In the genomic region with DNA sequence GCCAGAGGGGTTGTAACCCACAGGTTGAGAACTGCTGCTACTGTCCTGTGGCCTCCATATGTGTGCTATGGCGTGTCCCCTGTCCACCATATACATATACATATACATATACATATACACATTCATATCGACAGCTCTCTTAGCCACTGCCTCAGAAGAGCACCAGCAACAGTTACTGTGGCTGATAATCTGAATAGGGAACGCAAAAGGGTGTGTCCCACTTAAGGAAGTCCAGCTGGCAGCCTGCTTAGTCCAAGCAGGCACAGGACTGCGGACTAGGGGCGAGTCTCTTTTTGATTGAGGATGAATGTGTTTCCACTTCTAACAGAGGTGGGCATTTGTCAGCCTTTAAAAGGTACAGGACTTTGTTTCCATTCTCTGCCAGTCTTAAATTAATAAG, we compare ENCODE assay signal across 22 mouse cellular contexts. TPM values are rescaled to one million over a fixed set of nuclear protein-coding genes. Genes with fewer than 3 reads are reported as not detected.
A peak's percentile ranks its signal among the peaks of the same experiment; 100 is the strongest.
DNase-seq lines count a peak whose midpoint lies in the region; ATAC-seq and TF ChIP-seq lines count a peak whose summit lies in the region.
"Had no signal": no experiment of that assay in that cellular context is flagged by ENCODE, and none has a peak within 500 bp of the region (broad histone marks: within the 10 kb centered on the region; RNA-seq: fewer than 3 reads in every experiment).

No protein-coding gene starts in this region.

- no peaks in the 10 kb centered on the region for H3K79me2 ChIP-seq in heart, adult 2 months (replicated peaks; ENCODE audit: control insufficient read depth, insufficient read depth, low read length)

- H3K27me3 ChIP-seq in heart, adult 2 months (ENCODE audit: control insufficient read depth, insufficient read depth, low read length): no peaks in the 10 kb centered on the region
- H3K27me3 ChIP-seq in heart, embryonic 11.5 days (ENCODE audit: control insufficient read depth, insufficient read depth, low read length): no peaks in the 10 kb centered on the region
- H3K27me3 ChIP-seq in liver, embryonic 14.5 days (ENCODE audit: control insufficient read depth, insufficient read depth, low read length): no peaks in the 10 kb centered on the region
- H3K27me3 ChIP-seq: embryonic facial prominence, embryonic 13.5 days; forebrain, embryonic 15.5 days; heart, embryonic 13.5 days; midbrain, embryonic 13.5 days had no signal

- TF ChIP-seq CTCF in heart, adult 2 months (IDR thresholded peaks at IDR 0.05): no peak
- no peak for TF ChIP-seq CTCF in liver, embryonic 14.5 days (IDR thresholded peaks at IDR 0.05; ENCODE audit: low read depth)

- peak overlapping the region; percentile 57 for H3K27ac ChIP-seq in heart, adult 2 months
- H3K27ac ChIP-seq in heart, embryonic 11.5 days (ENCODE audit: low read depth, low read length): no peak overlapping the region
- H3K27ac ChIP-seq in liver, embryonic 14.5 days: peak overlapping the region; percentile 83
- H3K27ac ChIP-seq: embryonic facial prominence, embryonic 13.5 days; forebrain, embryonic 15.5 days; heart, embryonic 13.5 days; hindbrain, postnatal 0 days; left cerebral cortex, adult 2 months; midbrain, embryonic 13.5 days had no signal

- no peak for TF ChIP-seq EP300 in heart, adult 2 months (IDR thresholded peaks at IDR 0.05; ENCODE audit: insufficient read depth, low read depth, low read length)
- TF ChIP-seq EP300 in liver, embryonic 14.5 days (IDR thresholded peaks at IDR 0.05; ENCODE audit: low read depth): no peak

- ATAC-seq in heart, embryonic 11.5 days (replicated peaks; ENCODE audit: insufficient number of reproducible peaks, low FRiP score, low TSS enrichment): no peak
- ATAC-seq in erythroblast, adult 5-6 weeks (replicated peaks; ENCODE audit: low FRiP score, poor library complexity, severe bottlenecking): peak; percentile 76
- ATAC-seq in liver, embryonic 14.5 days (ENCODE audit: insufficient read depth): peak; percentile 51
- ATAC-seq: forebrain, embryonic 15.5 days; hindbrain, postnatal 0 days; lung, postnatal 0 days; midbrain, embryonic 13.5 days had no signal

- no peaks in the 10 kb centered on the region for H3K9me3 ChIP-seq in heart, embryonic 11.5 days (replicated peaks; ENCODE audit: control insufficient read depth, low read length)
- H3K9me3 ChIP-seq in liver, embryonic 14.5 days (ENCODE audit: control insufficient read depth, low read length): no peaks in the 10 kb centered on the region
- H3K9me3 ChIP-seq: embryonic facial prominence, embryonic 13.5 days; forebrain, embryonic 15.5 days; heart, embryonic 13.5 days; midbrain, embryonic 13.5 days had no signal

- TF ChIP-seq POLR2A in heart, adult 2 months (IDR thresholded peaks at IDR 0.05; ENCODE audit: insufficient read depth, low read depth, low read length): no peak

- no peak for DNase-seq in heart, adult 2 months
- DNase-seq in liver, embryonic 14.5 days (ENCODE audit: low read depth in 3 of 3, low spot score in 3 of 3): peak in 1 of 3 experiments; percentile 51
- DNase-seq in left cerebral cortex, adult 8-10 months (ENCODE audit: low spot score in 2 of 2): no peak
- no peak for DNase-seq in frontal cortex, postnatal 14 days (ENCODE audit: low spot score in 2 of 2)
- no peak for DNase-seq in cerebellum, postnatal 25 days
- DNase-seq: cerebellum, adult 2 months; cerebellum, postnatal 36 days; embryo, embryonic 11 days; heart, postnatal 14 days; kidney, adult 11 months; kidney, postnatal 4 days; left cerebral cortex, postnatal 4 days; right cerebral cortex, postnatal 14 days had no signal

- H3K36me3 ChIP-seq in heart, adult 2 months (ENCODE audit: control insufficient read depth, insufficient read depth, low read length): peaks cover 6% of the 10 kb centered on the region
- no peaks in the 10 kb centered on the region for H3K36me3 ChIP-seq in heart, embryonic 11.5 days (ENCODE audit: control insufficient read depth, insufficient read depth, low read length)
- H3K36me3 ChIP-seq in liver, embryonic 14.5 days (replicated peaks; ENCODE audit: control insufficient read depth, insufficient read depth, low read depth): peaks cover 19% of the 10 kb centered on the region
- H3K36me3 ChIP-seq: embryonic facial prominence, embryonic 13.5 days; forebrain, embryonic 15.5 days; midbrain, embryonic 13.5 days had no signal

- H3K4me3 ChIP-seq in heart, adult 2 months: no peak overlapping the region
- no peak overlapping the region for H3K4me3 ChIP-seq in heart, embryonic 11.5 days (ENCODE audit: low read depth, low read length)
- no peak overlapping the region for H3K4me3 ChIP-seq in liver, embryonic 14.5 days (ENCODE audit: insufficient read depth in 1 of 2, low read depth in 2 of 2, low read length in 2 of 2)
- H3K4me3 ChIP-seq: embryonic facial prominence, embryonic 13.5 days; forebrain, embryonic 15.5 days; heart, embryonic 13.5 days; left cerebral cortex, adult 2 months; midbrain, embryonic 13.5 days had no signal

- 65% methylated on average over 5 of the region's 5 CpGs for WGBS in heart, adult 2 months
- 74% methylated on average over 5 of the region's 5 CpGs for WGBS in heart, embryonic 11.5 days (ENCODE audit: insufficient replicate concordance)
- WGBS in liver, embryonic 14.5 days (ENCODE audit: insufficient replicate concordance): 21% methylated on average over 5 of the region's 5 CpGs

- no peak overlapping the region for H3K4me2 ChIP-seq in heart, embryonic 11.5 days
- peak overlapping the region; percentile 66 for H3K4me2 ChIP-seq in liver, embryonic 14.5 days (ENCODE audit: low read depth)
- H3K4me2 ChIP-seq: embryonic facial prominence, embryonic 13.5 days; forebrain, embryonic 15.5 days; heart, embryonic 13.5 days; midbrain, embryonic 13.5 days had no signal

- H3K4me1 ChIP-seq in heart, adult 2 months (ENCODE audit: control insufficient read depth, insufficient read depth, low read length): peaks cover 3% of the 10 kb centered on the region
- H3K4me1 ChIP-seq in heart, embryonic 11.5 days (ENCODE audit: control insufficient read depth, insufficient read depth, low read length): peaks cover 2% of the 10 kb centered on the region; the same call in 1 of the 2 replicates
- peaks cover 40 to 49% of the 10 kb centered on the region in 2 experiments for H3K4me1 ChIP-seq in liver, embryonic 14.5 days (replicated peaks; ENCODE audit: control insufficient read depth in 2 of 2, insufficient read depth in 2 of 2, low read length in 1 of 2)

- no peak overlapping the region for H3K9ac ChIP-seq in heart, adult 2 months (ENCODE audit: low read depth, low read length)
- no peak overlapping the region for H3K9ac ChIP-seq in heart, embryonic 11.5 days (ENCODE audit: low read depth, low read length)
- no peak overlapping the region; the same call in 1 of the 2 replicates for H3K9ac ChIP-seq in liver, embryonic 14.5 days (replicated peaks)
- H3K9ac ChIP-seq: embryonic facial prominence, embryonic 13.5 days; forebrain, embryonic 15.5 days; heart, embryonic 13.5 days; midbrain, embryonic 13.5 days had no signal

- intact Hi-C loops in heart, adult 2 months (cut with DNase I): no loop called here

RNA-seq across cellular contexts. Expression of a gene that starts 22.0 kb away (rescaled TPM):
- 10 to 100 TPM; 76.3 to 100.0 TPM for total RNA-seq in heart, adult 2 months (2021)
- polyA plus RNA-seq in heart, adult 2 months (2012; rRNA removed): 16.5 and 18.6 TPM in 2 replicates
- polyA plus RNA-seq in heart, embryonic 11.5 days (2014; fragmentation: Nextera tagmentation; extraction: Ambion mirVana): 13.6 and 14.3 TPM in 2 replicates
- total RNA-seq in erythroblast, adult 5-6 weeks (2015; ENCODE audit: low replicate concordance): 111 and 123 TPM in 2 replicates
- 325 and 443 TPM in 2 replicates for total RNA-seq in erythroblast, adult 5-6 weeks (2017; ENCODE audit: low replicate concordance)
- polyA plus RNA-seq in liver, embryonic 14.5 days (2012; rRNA removed): 3.5 and 6.4 TPM in 2 replicates
- 15.3 and 15.6 TPM in 2 replicates for polyA plus RNA-seq in liver, embryonic 14.5 days (2014; fragmentation: Nextera tagmentation; extraction: Ambion mirVana)
- 10 to 100 TPM; 19.8 to 23.1 (median 21.7) TPM for total RNA-seq in left cerebral cortex, adult 8-10 months (2022)

RNA-seq across cellular contexts. Expression of a gene that starts 29.3 kb away (rescaled TPM):
- under 1 TPM; 0.31 to 0.39 TPM for total RNA-seq in heart, adult 2 months (2021)
- 0.14 and 0.85 TPM in 2 replicates for polyA plus RNA-seq in heart, adult 2 months (2012; rRNA removed)
- 21.4 and 23.2 TPM in 2 replicates for polyA plus RNA-seq in heart, embryonic 11.5 days (2014; fragmentation: Nextera tagmentation; extraction: Ambion mirVana)
- 22.2 and 36.1 TPM in 2 replicates for total RNA-seq in erythroblast, adult 5-6 weeks (2015; ENCODE audit: low replicate concordance)
- total RNA-seq in erythroblast, adult 5-6 weeks (2017; ENCODE audit: low replicate concordance): 33.5 and 51.6 TPM in 2 replicates
- 24.6 and 32.3 TPM in 2 replicates for polyA plus RNA-seq in liver, embryonic 14.5 days (2012; rRNA removed)
- polyA plus RNA-seq in liver, embryonic 14.5 days (2014; fragmentation: Nextera tagmentation; extraction: Ambion mirVana): 35.2 and 37.2 TPM in 2 replicates
- 1 to 10 TPM in 2 of 4 experiments, under 1 TPM in 2; 0.66 to 1.9 (median 1.1) TPM for total RNA-seq in left cerebral cortex, adult 8-10 months (2022)

Comparison
In these comparisons a context has a peak if more than half of its experiments do, and no peak if none do; other contexts are left out.
1. RNA of a gene that starts 29.3 kb away (total RNA-seq): 22.2 to 51.6 TPM in erythroblast, adult 5-6 weeks; 0.66 to 1.9 TPM in left cerebral cortex, adult 8-10 months and 0.31 to 0.39 TPM in heart, adult 2 months; every median in the first group is over 4 times any median in the second.